In genomic region chr13:94794689-94795088, GRCm38 (mm10) we compare ENCODE assay signal across 25 mouse cellular contexts. TPM values are rescaled to one million over a fixed set of nuclear protein-coding genes. Genes with fewer than 3 reads are reported as not detected.
DNase-seq lines count a peak whose midpoint lies in the region; ATAC-seq and TF ChIP-seq lines count a peak whose summit lies in the region.
"Had no signal": no experiment of that assay in that cellular context is flagged by ENCODE, and none has a peak within 500 bp of the region (broad histone marks: within the 10 kb centered on the region; RNA-seq: fewer than 3 reads in every experiment).

No protein-coding gene starts in this region.

- H3K4me3 ChIP-seq in MEL (ENCODE audit: control insufficient read depth in 1 of 2, insufficient read depth in 1 of 2, low read depth in 2 of 2, low read length in 2 of 2), result no peak overlapping the region
- H3K4me3 ChIP-seq: forebrain, embryonic 10.5 days; forebrain, embryonic 13.5 days; hindbrain, embryonic 10.5 days; hindbrain, embryonic 13.5 days had no signal

- H3K27ac ChIP-seq in MEL (ENCODE audit: control insufficient read depth, low read depth, low read length), result no peak overlapping the region
- H3K27ac ChIP-seq: forebrain, embryonic 10.5 days; forebrain, embryonic 13.5 days; hindbrain, embryonic 10.5 days; hindbrain, embryonic 13.5 days had no signal

- H3K79me2 ChIP-seq in MEL (ENCODE audit: control insufficient read depth, insufficient read depth, low read length, poor library complexity), result peaks cover 58% of the 10 kb centered on the region

- no peak for TF ChIP-seq RAD21 in MEL (IDR thresholded peaks at IDR 0.05; ENCODE audit: low read depth, low read length)

- no peak for TF ChIP-seq CTCF in MEL (IDR thresholded peaks at IDR 0.05 in 2 of 3, conservative IDR thresholded peaks at IDR 0.05 in 1 of 3; ENCODE audit: control insufficient read depth in 1 of 3, insufficient read depth in 1 of 3, low read depth in 2 of 3, low read length in 3 of 3, poor library complexity in 1 of 3, severe bottlenecking in 1 of 3)

- peak; percentile 42 for ATAC-seq in inflammation-experienced regulatory T-cells, adult 6 months
- ATAC-seq: forebrain, embryonic 13.5 days; forebrain, embryonic 16.5 days; hindbrain, embryonic 16.5 days; intestine, postnatal 0 days; Patski had no signal

- no peaks in the 10 kb centered on the region for H3K9me3 ChIP-seq in MEL (replicated peaks; ENCODE audit: insufficient read depth, low read length)
- H3K9me3 ChIP-seq: forebrain, embryonic 10.5 days; forebrain, embryonic 13.5 days; hindbrain, embryonic 10.5 days; hindbrain, embryonic 13.5 days had no signal

- H3K4me1 ChIP-seq in MEL (ENCODE audit: control insufficient read depth in 1 of 2, insufficient read depth in 2 of 2, low read length in 2 of 2), result peaks cover 0 to 17% of the 10 kb centered on the region in 2 experiments

- TF ChIP-seq EP300 in MEL (IDR thresholded peaks at IDR 0.05; ENCODE audit: low read depth in 1 of 2, low read length in 2 of 2), result no peak

- TF ChIP-seq POLR2A in MEL (IDR thresholded peaks at IDR 0.05; ENCODE audit: control insufficient read depth in 1 of 2, insufficient read depth in 1 of 2, low read depth in 1 of 2, low read length in 2 of 2, poor library complexity in 1 of 2), result no peak

- DNase-seq in 416B (ENCODE audit: low read depth), result peak; percentile 27
- DNase-seq in CD4-positive, CD25-positive, alpha-beta regulatory T cell, adult 2 months (ENCODE audit: low read depth, low spot score), result peak; percentile 32
- peak; percentile 12 for DNase-seq in MEL (ENCODE audit: low read depth, low spot score)
- DNase-seq in cerebellum, postnatal 10 days, result no peak
- no peak for DNase-seq in layer of hippocampus, postnatal 14 days (ENCODE audit: low spot score in 2 of 2)
- DNase-seq: adrenal gland, adult 2 months; adrenal gland, postnatal 14 days; cerebellum, adult 11 months; cerebellum, adult 2 months; cerebellum, adult 9-11 months; cerebellum, postnatal 36 days; embryo, embryonic 11 days; gastrocnemius, postnatal 10 days; heart, adult 18-20 months; heart, postnatal 10 days; heart, postnatal 36 days had no signal

- peaks cover 0 to 20% of the 10 kb centered on the region in 2 experiments; a peak in 3 of 4 replicates for H3K36me3 ChIP-seq in MEL (ENCODE audit: control insufficient read depth in 1 of 2, insufficient read depth in 2 of 2, low read length in 2 of 2)
- H3K36me3 ChIP-seq: forebrain, embryonic 10.5 days; hindbrain, embryonic 10.5 days; hindbrain, embryonic 13.5 days had no signal

- no peak overlapping the region for H3K9ac ChIP-seq in MEL (ENCODE audit: control insufficient read depth, low read depth, low read length, poor library complexity, severe bottlenecking)
- H3K9ac ChIP-seq: forebrain, embryonic 13.5 days; hindbrain, embryonic 13.5 days had no signal

- H3K27me3 ChIP-seq in MEL (ENCODE audit: control insufficient read depth in 1 of 2, insufficient read depth in 2 of 2, low read length in 2 of 2), result no peaks in the 10 kb centered on the region
- H3K27me3 ChIP-seq: forebrain, embryonic 13.5 days; hindbrain, embryonic 13.5 days; Patski had no signal

TF ChIP-seq in MEL, 35 proteins besides CTCF, POLR2A, EP300 and RAD21:
- TF ChIP-seq ETS1 (IDR thresholded peaks at IDR 0.05; ENCODE audit: low read depth, low read length) (no peak), SMC3 (IDR thresholded peaks at IDR 0.05; ENCODE audit: low read depth, low read length) (no peak), TAL1 (IDR thresholded peaks at IDR 0.05; ENCODE audit: low read length) (no peak), SIN3A (IDR thresholded peaks at IDR 0.05; ENCODE audit: low read length) (no peak), KAT2A (conservative IDR thresholded peaks at IDR 0.05; ENCODE audit: low read depth, low read length) (no peak), TCF12 (IDR thresholded peaks at IDR 0.05; ENCODE audit: low read depth, low read length) (no peak), MAZ (IDR thresholded peaks at IDR 0.05; ENCODE audit: low read depth, low read length) (no peak), USF1 (IDR thresholded peaks at IDR 0.05; ENCODE audit: low read depth, low read length) (no peak), MAFK (IDR thresholded peaks at IDR 0.05; ENCODE audit: borderline replicate concordance, low read depth, low read length) (no peak), USF2 (IDR thresholded peaks at IDR 0.05; ENCODE audit: borderline replicate concordance in 1 of 2, insufficient read depth in 1 of 2, low read depth in 1 of 2, low read length in 2 of 2) (no peak), MEF2A (IDR thresholded peaks at IDR 0.05; ENCODE audit: extremely low read depth, insufficient replicate concordance, low read depth, low read length, poor library complexity, severe bottlenecking) (no peak), HCFC1 (IDR thresholded peaks at IDR 0.05; ENCODE audit: low read depth, low read length) (no peak), MYC (IDR thresholded peaks at IDR 0.05; ENCODE audit: low read depth, low read length) (no peak), POLR2AphosphoS5 (IDR thresholded peaks at IDR 0.05; ENCODE audit: borderline replicate concordance, low read depth, low read length) (no peak), MAX (IDR thresholded peaks at IDR 0.05; ENCODE audit: low read length) (no peak), ZC3H11A (IDR thresholded peaks at IDR 0.05; ENCODE audit: low read depth, low read length) (no peak), ZMIZ1 (IDR thresholded peaks at IDR 0.05; ENCODE audit: low read depth, low read length) (no peak), GABPA (IDR thresholded peaks at IDR 0.05; ENCODE audit: low read depth, low read length) (no peak)
TF ChIP-seq in MEL: peak in this region for 0.

RNA-seq across cellular contexts. Expression of gene Tbca, which starts 6.0 kb away (rescaled TPM):
- total RNA-seq in MEL (2012; rRNA removed), result 263 and 264 TPM in 2 replicates
- polyA plus RNA-seq in MEL (2012; ENCODE audit: insufficient read depth in 1 of 2, insufficient read length in 2 of 2, low read depth in 1 of 2, low replicate concordance in 2 of 2, missing spikeins in 1 of 2), result 100 to 1,000 TPM in 1 of 2 experiments, not detected in 1; 155 TPM
- 100 to 1,000 TPM; 229 to 298 (median 264) TPM for polyA plus RNA-seq in inflammation-experienced regulatory T-cells, adult 6 months (2017; shearing (Covaris generic))
- total RNA-seq in layer of hippocampus, postnatal 14 days (2021), result 100 to 1,000 TPM; 156 to 168 TPM

Comparison
In these comparisons a context has a peak if more than half of its experiments do, and no peak if none do; other contexts are left out.
1. DNase-seq: peak in 416B (single experiment), CD4-positive, CD25-positive, alpha-beta regulatory T cell, adult 2 months (single experiment) and MEL (single experiment); none in cerebellum, postnatal 10 days (0 of 2) and layer of hippocampus, postnatal 14 days (0 of 2).